Mouse (Mus musculus): ENCODE measurements at regions not wholly inside any gene's neighbourhood (a gene's known extent, or its start where the extent isn't known, plus 50 kb on each side); places are given as distances from the start of the nearest gene placed in this dataset.

GRCm38 (mm10) chr5:134832896-134833295 lies 73.6 kb downstream of the Tmem270 start:
- TF ChIP-seq CTCF (IDR thresholded peaks at IDR 0.05; ENCODE audit: borderline replicate concordance, control insufficient read depth, extremely low read depth, insufficient read depth, low read length, poor library complexity) (no peak), POLR2A (IDR thresholded peaks at IDR 0.05; ENCODE audit: control insufficient read depth, extremely low read depth, insufficient read depth, low read length, poor library complexity) (no peak)

Measured in thymus, adult 2 months (tissue).